Mouse (Mus musculus) limb, embryonic 12.5 days (tissue): ENCODE measurements around the gene 1700014D04Rik. TPM values are rescaled to one million over a fixed set of nuclear protein-coding genes. Genes with fewer than 3 reads are reported as not detected.
"Not testable (repeated sequence)": the region's sequence is repeated elsewhere in the genome, so short reads cannot be mapped to it uniquely, and the experiment has no call there.

Experiments
- ATAC-seq: fragments of 200-750 bp; cut with Nextera tagmentation; 2 replicates; pipeline ENCODE4 v1.8.0; 2017; ENCODE audit warnings: low read depth, moderate TSS enrichment; ENCODE audit not compliant: insufficient number of reproducible peaks, insufficient read depth, low FRiP score, low TSS enrichment
- H3K27ac ChIP-seq: fragments of 300-500 bp; sonication (generic); 2 replicates; pipeline ENCODE4 v1.5.1; 2016; ENCODE audit warnings: mild to moderate bottlenecking, moderate library complexity
- H3K27me3 ChIP-seq: fragments of 300-500 bp; sonication (generic); 2 replicates; pipeline ENCODE4 v1.6.1; 2016; ENCODE audit warnings: mild to moderate bottlenecking, moderate library complexity
- H3K36me3 ChIP-seq: fragments of 300-500 bp; sonication (generic); 2 replicates; pipeline ENCODE4 v1.6.1; 2016; ENCODE audit warnings: mild to moderate bottlenecking, moderate library complexity
- H3K4me1 ChIP-seq: fragments of 300-500 bp; sonication (generic); replicated peaks from 2 replicates; pipeline ENCODE4 v1.6.1; 2016
- H3K4me2 ChIP-seq: fragments of 300-500 bp; sonication (generic); 2 replicates; pipeline ENCODE4 v1.6.1; 2016; ENCODE audit warnings: mild to moderate bottlenecking, moderate library complexity
- H3K4me3 ChIP-seq: fragments of 300-500 bp; sonication (generic); replicated peaks from 2 replicates; pipeline ENCODE4 v1.5.1; 2016; ENCODE audit warnings: mild to moderate bottlenecking
- H3K9ac ChIP-seq: fragments of 300-500 bp; sonication (generic); replicated peaks from 2 replicates; pipeline ENCODE4 v1.6.1; 2016; ENCODE audit warnings: mild to moderate bottlenecking, moderate library complexity
- H3K9me3 ChIP-seq: fragments of 300-500 bp; sonication (generic); 2 replicates; pipeline ENCODE4 v1.6.1; 2016; ENCODE audit warnings: mild to moderate bottlenecking, moderate library complexity
- WGBS: fragments of 180-500 bp; shearing (Covaris S2); methylation state at CpG from one replicate; pipeline ENCODE4 v1.1.7; 2016; 5-methylcytosine and 5-hydroxymethylcytosine counted together
- polyA plus RNA-seq: library from polyadenylated mRNA; unstranded; fragments of >200 nt; fragmentation: Nextera tagmentation; extraction: Ambion mirVana; gene quantifications from 2 replicates; pipeline ENCODE4 v1.2.1, GENCODE M21; 2016

The 1700014D04Rik gene
- polyA plus RNA-seq, 1 experiment from 2014 or later, result 0.46 TPM

GRCm38 (mm10) chr13:59734347-59734746 is 12.2 kb downstream of the 1700014D04Rik start:
- not testable (repeated sequence) for H3K4me1 ChIP-seq, H3K9ac ChIP-seq, H3K27ac ChIP-seq, H3K27me3 ChIP-seq, H3K36me3 ChIP-seq, ATAC-seq, H3K4me3 ChIP-seq, H3K4me2 ChIP-seq, H3K9me3 ChIP-seq
- WGBS, result 37% methylated on average over 6 of the region's 6 CpGs

DNA sequence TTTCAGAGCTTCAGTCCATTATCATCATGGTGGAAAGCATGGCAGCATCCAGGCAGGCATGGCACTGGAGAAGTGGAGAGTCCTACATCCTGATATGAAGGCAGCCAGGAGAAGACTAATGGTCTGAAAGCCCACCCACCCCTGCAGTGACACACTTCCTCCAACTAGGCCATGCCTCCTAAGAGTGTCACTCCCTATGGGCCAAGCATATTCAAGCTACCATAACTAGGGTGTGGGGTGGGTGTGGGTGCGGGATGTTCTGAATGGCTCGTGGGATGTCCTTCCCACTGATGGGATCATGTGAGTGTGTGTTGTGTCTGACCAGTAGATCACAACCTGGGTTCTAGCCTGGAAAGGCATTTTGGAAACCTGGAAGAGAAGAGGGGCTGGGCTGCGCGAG is 12.6 kb downstream of the 1700014D04Rik start:
- 79% methylated on average over 4 of the region's 4 CpGs for WGBS
- Histone ChIP-seq H3K27me3 (peaks cover 3% of the 10 kb centered on the region), H3K4me1 (no peaks in the 10 kb centered on the region), H3K36me3 (no peaks in the 10 kb centered on the region), H3K4me3 (no peak overlapping the region), H3K9ac (no peak overlapping the region), H3K4me2 (no peak overlapping the region), H3K9me3 (no peaks in the 10 kb centered on the region), H3K27ac (no peak overlapping the region)
- no peak for ATAC-seq

GRCm38 (mm10) chr13:59731652-59732051 is 14.9 kb downstream of the 1700014D04Rik start, which contains the start of gene Spata31d1d:
TSS of gene Spata31d1d (minus strand) at chr13:59731752.
- no peak within 1 kb of the TSS for H3K27ac ChIP-seq
- peaks cover 2% of the 10 kb centered on the region; the same call in 1 of the 2 replicates for H3K4me1 ChIP-seq
- peaks cover 6% of the 10 kb centered on the region for H3K27me3 ChIP-seq
- WGBS, result 44% methylated on average over 6 of the region's 7 CpGs
- no peak within 1 kb of the TSS for H3K4me2 ChIP-seq
- no peak within 1 kb of the TSS for H3K4me3 ChIP-seq
- no peaks in the 10 kb centered on the region for H3K9me3 ChIP-seq
- no peak within 1 kb of the TSS for H3K9ac ChIP-seq
- no peaks in the 10 kb centered on the region for H3K36me3 ChIP-seq
- no peak for ATAC-seq

DNA sequence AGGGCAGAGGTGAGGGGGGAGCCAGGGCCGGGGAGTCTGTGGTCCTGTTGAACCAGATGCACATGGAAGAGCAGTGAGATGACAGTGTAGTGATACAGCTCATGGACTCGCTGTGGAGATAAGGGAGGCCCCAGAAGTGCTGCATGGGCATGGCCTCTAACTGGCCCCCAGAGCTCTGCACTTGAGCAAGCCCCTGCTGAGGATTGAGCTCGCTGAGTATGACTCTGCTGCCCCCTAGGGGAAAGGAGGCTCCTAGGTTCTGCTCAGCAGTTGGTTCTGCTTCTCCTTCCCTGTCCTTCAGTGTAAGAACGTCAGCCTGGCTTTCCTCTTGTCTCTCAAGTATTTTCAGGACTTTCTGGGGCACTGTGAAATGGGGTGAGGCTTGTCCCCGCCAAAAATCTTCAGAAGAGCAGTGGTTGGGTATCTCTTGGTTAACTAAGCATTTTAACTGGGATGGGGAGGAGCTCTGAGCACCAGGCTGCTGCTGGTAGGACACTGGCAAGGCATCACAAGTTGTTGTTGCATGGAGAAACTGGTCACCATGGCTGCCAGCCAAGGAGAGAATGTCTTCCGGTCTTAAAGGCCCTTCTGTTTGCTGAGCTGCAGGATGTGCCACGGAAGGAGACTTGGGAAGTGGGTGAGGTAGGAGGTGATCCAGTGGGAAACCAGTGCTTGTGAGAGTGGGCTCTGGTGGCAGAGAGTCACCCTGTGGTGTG is 18.0 kb downstream of the 1700014D04Rik start:
- H3K27ac ChIP-seq, result no peak overlapping the region
- peaks cover 11% of the 10 kb centered on the region; the same call in 1 of the 2 replicates for H3K4me1 ChIP-seq
- H3K4me2 ChIP-seq, result no peak overlapping the region
- H3K9ac ChIP-seq, result no peak overlapping the region
- 28% methylated on average over 7 of the region's 7 CpGs for WGBS
- H3K36me3 ChIP-seq, result no peaks in the 10 kb centered on the region
- H3K4me3 ChIP-seq, result no peak overlapping the region
- no peak for ATAC-seq
- H3K27me3 ChIP-seq, result peaks cover 15% of the 10 kb centered on the region
- H3K9me3 ChIP-seq, result no peaks in the 10 kb centered on the region

GRCm38 (mm10) chr13:59726139-59726867 is 20.2 kb downstream of the 1700014D04Rik start:
- 29% methylated on average over 29 of the region's 29 CpGs for WGBS
- H3K4me2 ChIP-seq, result peak overlapping the region; percentile 52
- peaks cover 15% of the 10 kb centered on the region for H3K27me3 ChIP-seq
- H3K4me3 ChIP-seq, result peak overlapping the region; percentile 21
- H3K9me3 ChIP-seq, result no peaks in the 10 kb centered on the region
- no peaks in the 10 kb centered on the region for H3K36me3 ChIP-seq
- peaks cover 11% of the 10 kb centered on the region; the same call in 1 of the 2 replicates for H3K4me1 ChIP-seq
- H3K27ac ChIP-seq, result no peak overlapping the region
- no peak for ATAC-seq
- peak overlapping the region; percentile 37; the same call in 1 of the 2 replicates for H3K9ac ChIP-seq

- not testable (repeated sequence) for H3K9ac ChIP-seq, H3K27ac ChIP-seq, ATAC-seq, H3K4me2 ChIP-seq, H3K36me3 ChIP-seq, H3K4me3 ChIP-seq, H3K9me3 ChIP-seq
- WGBS, result 83% methylated on average over 1 of the region's 1 CpGs
- Histone ChIP-seq H3K27me3 (0 out of 2 replicates have a peak, but pooled peaks cover 12% of the 10 kb centered on the region), H3K4me1 (peaks cover 18% of the 10 kb centered on the region; the same call in 1 of the 2 replicates)
These were observed 24.5 kb downstream of the 1700014D04Rik start for GRCm38 (mm10) chr13:59722089-59722488.

DNA sequence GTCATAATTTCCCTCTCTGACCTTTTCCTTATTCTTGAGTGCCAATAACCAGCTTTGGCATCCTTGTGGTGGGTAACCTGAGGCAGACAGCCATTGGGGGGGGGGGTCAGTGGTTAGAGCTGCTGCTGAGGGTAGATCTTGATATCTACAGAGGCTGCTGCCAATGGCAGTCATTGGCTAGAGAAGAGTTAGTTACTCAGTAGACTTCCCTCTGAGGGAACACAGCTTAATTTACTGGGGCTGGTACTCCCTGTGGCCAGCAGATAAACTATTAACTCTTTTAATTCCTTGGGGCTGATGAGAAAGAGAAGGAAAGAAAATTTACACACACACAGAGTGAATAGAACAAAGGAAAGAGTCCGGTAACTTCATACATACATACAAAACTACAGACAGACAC is 27.1 kb downstream of the 1700014D04Rik start:
- Histone ChIP-seq H3K4me2 (no peak overlapping the region), H3K36me3 (no peaks in the 10 kb centered on the region), H3K27ac (no peak overlapping the region), H3K4me3 (no peak overlapping the region), H3K4me1 (peaks cover 7% of the 10 kb centered on the region; the same call in 1 of the 2 replicates), H3K9me3 (no peaks in the 10 kb centered on the region), H3K27me3 (0 out of 2 replicates have a peak, but pooled peaks cover 2% of the 10 kb centered on the region), H3K9ac (no peak overlapping the region)
- no peak for ATAC-seq
- 95% methylated on average over 1 of the region's 1 CpGs for WGBS

DNA sequence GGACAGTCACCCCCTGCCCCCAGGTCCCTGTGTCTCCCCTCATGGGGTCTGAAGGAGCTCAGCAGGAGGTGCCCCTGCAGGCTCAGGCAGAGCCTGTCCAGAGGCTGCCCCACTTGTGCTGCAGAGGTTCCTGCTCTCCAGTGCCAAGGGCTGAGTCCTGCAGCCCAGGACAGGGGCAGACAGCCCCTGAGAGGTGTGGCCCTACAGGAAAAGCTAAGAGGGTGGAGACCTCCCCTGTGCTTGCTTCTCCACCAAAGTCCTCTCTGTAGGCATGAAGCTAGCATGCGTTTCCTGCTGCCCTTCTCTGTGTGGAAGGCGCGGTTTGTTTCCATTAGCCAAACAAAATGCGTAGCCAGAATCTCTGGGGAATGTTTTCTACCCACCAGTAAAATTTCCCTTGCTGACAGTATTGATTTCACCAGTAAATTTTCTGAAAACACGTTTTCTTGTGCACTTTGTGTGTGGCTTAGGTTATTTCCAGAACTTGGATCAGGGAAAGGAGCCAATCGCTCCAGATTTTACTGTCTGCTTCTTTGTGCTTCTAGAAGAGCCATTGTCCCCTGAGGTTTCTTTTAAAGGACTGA is 27.6 kb downstream of the 1700014D04Rik start:
- not testable (repeated sequence) for H3K27ac ChIP-seq, H3K36me3 ChIP-seq, H3K9me3 ChIP-seq, ATAC-seq, H3K9ac ChIP-seq, H3K4me3 ChIP-seq, H3K4me1 ChIP-seq, H3K27me3 ChIP-seq, H3K4me2 ChIP-seq
- WGBS, result 39% methylated on average over 6 of the region's 6 CpGs

GRCm38 (mm10) chr13:59713710-59714109 is 32.8 kb downstream of the 1700014D04Rik start:
- no peaks in the 10 kb centered on the region for H3K9me3 ChIP-seq
- no peak for ATAC-seq
- H3K27ac ChIP-seq, result no peak overlapping the region
- no peak overlapping the region for H3K4me2 ChIP-seq
- H3K9ac ChIP-seq, result no peak overlapping the region
- H3K4me1 ChIP-seq, result no peaks in the 10 kb centered on the region
- H3K27me3 ChIP-seq, result peaks cover 7% of the 10 kb centered on the region; the same call in 1 of the 2 replicates
- no peaks in the 10 kb centered on the region for H3K36me3 ChIP-seq
- no peak overlapping the region for H3K4me3 ChIP-seq
- 47% methylated on average over 3 of the region's 3 CpGs for WGBS

- not testable (repeated sequence) for ATAC-seq, H3K36me3 ChIP-seq, H3K27me3 ChIP-seq, H3K27ac ChIP-seq, H3K4me1 ChIP-seq, H3K9ac ChIP-seq, H3K4me2 ChIP-seq, H3K9me3 ChIP-seq, H3K4me3 ChIP-seq
- WGBS, result 74% methylated on average over 3 of the region's 3 CpGs
These were observed 34.6 kb downstream of the 1700014D04Rik start, which contains the start of gene Spata31d1b for GRCm38 (mm10) chr13:59711984-59712383. TSS of gene Spata31d1b (plus strand) at chr13:59712284.

DNA sequence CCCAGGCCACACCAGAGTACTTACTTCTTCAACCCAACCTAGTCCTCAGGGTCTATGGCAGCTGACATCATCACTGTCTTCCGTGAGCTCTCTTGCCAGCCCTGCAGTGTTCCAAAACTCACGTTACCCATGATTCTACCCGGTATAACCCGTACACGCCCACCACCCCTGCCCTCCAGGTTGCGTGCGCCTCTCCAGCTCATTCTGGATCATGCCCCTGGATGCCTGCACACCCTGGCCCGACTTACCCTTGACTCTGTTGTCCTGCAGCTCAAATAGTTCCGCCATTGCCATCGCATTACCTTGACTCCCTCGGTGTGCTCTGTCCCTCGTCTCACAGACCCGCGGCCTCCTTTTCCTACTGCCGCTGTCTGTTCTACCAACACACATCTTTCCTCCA is 36.3 kb downstream of the 1700014D04Rik start, which contains the start of gene Spata31d1a:
Gene Spata31d1a, minus strand, starts transcription at position 101 of the 400 bp plus-strand sequence.
- Histone ChIP-seq H3K27ac (no peak within 1 kb of the TSS), H3K4me3 (no peak within 1 kb of the TSS), H3K4me1 (no peaks in the 10 kb centered on the region), H3K4me2 (no peak within 1 kb of the TSS), H3K9ac (no peak within 1 kb of the TSS), H3K9me3 (no peaks in the 10 kb centered on the region), H3K36me3 (no peaks in the 10 kb centered on the region), H3K27me3 (peaks cover 7% of the 10 kb centered on the region; the same call in 1 of the 2 replicates)
- 92% methylated on average over 15 of the region's 15 CpGs for WGBS
- ATAC-seq, result no peak
